Mouse (Mus musculus): ENCODE measurements around the gene B4galt1. TPM values are rescaled to one million over a fixed set of nuclear protein-coding genes. Genes with fewer than 3 reads are reported as not detected.

Gene B4galt1
- polyA plus RNA-seq, 1 experiment from 2014 or later = 60.6 TPM

DNA sequence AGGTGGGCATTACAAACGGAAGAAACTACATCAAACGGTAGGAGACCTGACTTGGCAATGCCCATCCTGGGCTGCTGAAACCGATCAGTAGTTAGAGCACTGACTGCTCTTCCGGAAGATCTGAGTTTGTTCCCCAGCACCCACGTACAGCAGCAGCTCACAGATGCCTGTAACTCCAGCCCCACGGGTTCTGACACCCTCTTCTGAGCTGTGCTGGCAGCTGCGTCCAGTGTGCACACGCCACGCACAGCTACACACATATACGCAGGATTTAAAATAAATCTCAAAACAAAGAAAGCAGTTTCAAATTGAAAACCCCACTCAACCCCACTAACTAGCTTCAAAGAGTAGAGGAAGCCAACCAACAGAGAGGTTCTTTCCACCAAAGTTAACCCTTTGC is 29.4 kb upstream of the B4galt1 start:
- Histone ChIP-seq H3K27me3 (ENCODE audit: control insufficient read depth, insufficient read depth, low read length) (no peaks in the 10 kb centered on the region), H3K4me3 (ENCODE audit: control insufficient read depth in 1 of 2, insufficient read depth in 1 of 2, low read depth in 1 of 2, low read length in 2 of 2) (no peak overlapping the region), H3K36me3 (ENCODE audit: control insufficient read depth, insufficient read depth, low read length) (no peaks in the 10 kb centered on the region), H3K4me1 (ENCODE audit: control insufficient read depth in 2 of 2, insufficient read depth in 2 of 2, low read length in 2 of 2) (0 out of 4 replicates have a peak, but pooled peaks cover 0 to 2% of the 10 kb centered on the region in 2 experiments), H3K27ac (replicated peaks in 1 of 2; ENCODE audit: control insufficient read depth in 1 of 2, insufficient read depth in 1 of 2, low read depth in 2 of 2, low read length in 2 of 2) (no peak overlapping the region), H3K9ac (ENCODE audit: low read length) (no peak overlapping the region), H3K9me3 (ENCODE audit: control insufficient read depth, low read length) (no peaks in the 10 kb centered on the region), H3K4me2 (ENCODE audit: low read length) (no peak overlapping the region)
- no peak for ATAC-seq (ENCODE audit: insufficient number of reproducible peaks, insufficient read depth, low FRiP score, low read depth)
- WGBS = 89% methylated on average over 10 of the region's 10 CpGs

DNA sequence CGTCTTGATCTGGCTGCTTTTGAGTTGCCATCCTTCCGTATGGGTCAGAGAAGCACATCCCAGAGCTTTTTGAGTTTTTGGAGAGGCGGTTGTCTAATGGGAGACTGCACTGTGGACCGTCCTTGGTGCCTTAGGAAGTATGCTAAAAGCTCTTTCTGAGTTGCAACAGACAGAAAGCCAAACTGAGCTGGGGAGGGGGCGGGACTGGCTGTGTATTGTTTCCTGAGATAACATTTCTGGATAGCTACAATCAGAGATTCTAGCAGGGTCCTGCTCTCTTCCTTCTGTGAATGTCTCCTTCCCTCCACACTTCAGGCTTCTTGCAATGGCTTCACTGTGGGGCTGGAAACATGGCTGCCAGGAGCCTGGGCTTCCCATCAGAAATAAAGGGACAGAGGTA is 23.7 kb upstream of the B4galt1 start:
- Histone ChIP-seq H3K9ac (ENCODE audit: low read length) (peak overlapping the region; percentile 39; the same call in 1 of the 2 replicates), H3K27ac (replicated peaks in 1 of 2; ENCODE audit: control insufficient read depth in 1 of 2, insufficient read depth in 1 of 2, low read depth in 2 of 2, low read length in 2 of 2) (peak overlapping the region; percentile 63 to 70), H3K4me3 (ENCODE audit: control insufficient read depth in 1 of 2, insufficient read depth in 1 of 2, low read depth in 1 of 2, low read length in 2 of 2) (no peak overlapping the region), H3K4me1 (ENCODE audit: control insufficient read depth in 2 of 2, insufficient read depth in 2 of 2, low read length in 2 of 2) (peaks cover 24 to 38% of the 10 kb centered on the region in 2 experiments), H3K27me3 (ENCODE audit: control insufficient read depth, insufficient read depth, low read length) (no peaks in the 10 kb centered on the region), H3K9me3 (ENCODE audit: control insufficient read depth, low read length) (no peaks in the 10 kb centered on the region), H3K4me2 (ENCODE audit: low read length) (peak overlapping the region; percentile 51), H3K36me3 (ENCODE audit: control insufficient read depth, insufficient read depth, low read length) (no peaks in the 10 kb centered on the region)
- no peak for ATAC-seq (ENCODE audit: insufficient number of reproducible peaks, insufficient read depth, low FRiP score, low read depth)
- WGBS = 64% methylated on average over 5 of the region's 5 CpGs

- H3K27me3 ChIP-seq (ENCODE audit: control insufficient read depth, insufficient read depth, low read length) = no peaks in the 10 kb centered on the region
- no peak overlapping the region for H3K4me3 ChIP-seq (ENCODE audit: control insufficient read depth in 1 of 2, insufficient read depth in 1 of 2, low read depth in 1 of 2, low read length in 2 of 2)
- peaks cover 24 to 38% of the 10 kb centered on the region in 2 experiments for H3K4me1 ChIP-seq (ENCODE audit: control insufficient read depth in 2 of 2, insufficient read depth in 2 of 2, low read length in 2 of 2)
- 9% methylated on average over 12 of the region's 12 CpGs for WGBS
- no peaks in the 10 kb centered on the region for H3K36me3 ChIP-seq (ENCODE audit: control insufficient read depth, insufficient read depth, low read length)
- peak overlapping the region; percentile 51 for H3K4me2 ChIP-seq (ENCODE audit: low read length)
- no peaks in the 10 kb centered on the region for H3K9me3 ChIP-seq (ENCODE audit: control insufficient read depth, low read length)
- peak overlapping the region; percentile 63 to 70 for H3K27ac ChIP-seq (replicated peaks in 1 of 2; ENCODE audit: control insufficient read depth in 1 of 2, insufficient read depth in 1 of 2, low read depth in 2 of 2, low read length in 2 of 2)
- peak; percentile 70 for ATAC-seq (ENCODE audit: insufficient number of reproducible peaks, insufficient read depth, low FRiP score, low read depth)
- peak overlapping the region; percentile 39; the same call in 1 of the 2 replicates for H3K9ac ChIP-seq (ENCODE audit: low read length)
Measured at GRCm38 (mm10) chr4:40876814-40877371, 23.1 kb upstream of the B4galt1 start.

GRCm38 (mm10) chr4:40875842-40876241 is 22.0 kb upstream of the B4galt1 start:
- Histone ChIP-seq H3K4me2 (ENCODE audit: low read length) (no peak overlapping the region), H3K27ac (replicated peaks in 1 of 2; ENCODE audit: control insufficient read depth in 1 of 2, insufficient read depth in 1 of 2, low read depth in 2 of 2, low read length in 2 of 2) (no peak overlapping the region), H3K27me3 (ENCODE audit: control insufficient read depth, insufficient read depth, low read length) (no peaks in the 10 kb centered on the region), H3K9me3 (ENCODE audit: control insufficient read depth, low read length) (no peaks in the 10 kb centered on the region), H3K4me3 (ENCODE audit: control insufficient read depth in 1 of 2, insufficient read depth in 1 of 2, low read depth in 1 of 2, low read length in 2 of 2) (no peak overlapping the region), H3K4me1 (ENCODE audit: control insufficient read depth in 2 of 2, insufficient read depth in 2 of 2, low read length in 2 of 2) (peaks cover 24 to 38% of the 10 kb centered on the region in 2 experiments), H3K36me3 (ENCODE audit: control insufficient read depth, insufficient read depth, low read length) (no peaks in the 10 kb centered on the region), H3K9ac (ENCODE audit: low read length) (no peak overlapping the region)
- ATAC-seq (ENCODE audit: insufficient number of reproducible peaks, insufficient read depth, low FRiP score, low read depth) = no peak
- 90% methylated on average over 20 of the region's 20 CpGs for WGBS

DNA sequence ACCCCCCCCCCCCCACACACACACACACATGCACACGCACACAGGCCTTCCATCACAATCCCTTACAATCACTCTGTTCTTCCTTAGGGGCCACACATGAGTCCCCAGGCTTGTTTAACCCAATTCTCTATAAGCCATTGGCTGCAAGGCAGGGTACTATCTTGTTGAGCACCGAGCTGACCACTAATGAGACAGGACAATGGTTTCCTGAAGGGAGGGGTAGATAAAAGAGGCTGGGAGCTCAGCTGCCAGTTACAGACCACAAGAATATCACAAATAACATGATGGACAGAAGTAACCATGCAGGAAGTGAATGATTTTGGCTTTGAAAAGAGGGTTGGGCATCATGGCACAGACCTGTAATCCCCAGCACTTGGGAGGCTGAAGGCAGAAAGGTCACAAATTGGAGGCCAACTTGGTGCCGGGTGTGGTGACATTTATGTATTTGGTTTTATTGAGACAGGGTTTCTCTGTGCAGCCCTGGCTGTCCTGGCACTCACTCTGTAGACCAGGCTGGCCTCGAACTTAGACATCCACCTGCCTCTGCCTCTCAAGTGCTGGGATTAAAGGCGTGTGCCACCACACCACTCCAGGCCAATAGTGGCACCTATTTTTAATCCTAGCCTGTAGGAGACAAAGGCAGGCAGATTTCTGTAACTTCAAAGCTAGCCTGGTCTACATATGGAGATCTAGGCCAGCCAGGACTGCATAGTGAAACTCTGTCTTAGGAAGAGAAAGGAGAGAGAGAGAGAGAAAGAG is 21.2 kb upstream of the B4galt1 start:
- ATAC-seq (ENCODE audit: insufficient number of reproducible peaks, insufficient read depth, low FRiP score, low read depth) = no peak
- WGBS = 71% methylated on average over 5 of the region's 5 CpGs
- Histone ChIP-seq H3K9ac (ENCODE audit: low read length) (no peak overlapping the region), H3K4me1 (ENCODE audit: control insufficient read depth in 2 of 2, insufficient read depth in 2 of 2, low read length in 2 of 2) (peaks cover 24 to 38% of the 10 kb centered on the region in 2 experiments), H3K27ac (replicated peaks in 1 of 2; ENCODE audit: control insufficient read depth in 1 of 2, insufficient read depth in 1 of 2, low read depth in 2 of 2, low read length in 2 of 2) (no peak overlapping the region), H3K27me3 (ENCODE audit: control insufficient read depth, insufficient read depth, low read length) (no peaks in the 10 kb centered on the region), H3K4me3 (ENCODE audit: control insufficient read depth in 1 of 2, insufficient read depth in 1 of 2, low read depth in 1 of 2, low read length in 2 of 2) (no peak overlapping the region), H3K4me2 (ENCODE audit: low read length) (no peak overlapping the region), H3K36me3 (ENCODE audit: control insufficient read depth, insufficient read depth, low read length) (no peaks in the 10 kb centered on the region), H3K9me3 (ENCODE audit: control insufficient read depth, low read length) (no peaks in the 10 kb centered on the region)

DNA sequence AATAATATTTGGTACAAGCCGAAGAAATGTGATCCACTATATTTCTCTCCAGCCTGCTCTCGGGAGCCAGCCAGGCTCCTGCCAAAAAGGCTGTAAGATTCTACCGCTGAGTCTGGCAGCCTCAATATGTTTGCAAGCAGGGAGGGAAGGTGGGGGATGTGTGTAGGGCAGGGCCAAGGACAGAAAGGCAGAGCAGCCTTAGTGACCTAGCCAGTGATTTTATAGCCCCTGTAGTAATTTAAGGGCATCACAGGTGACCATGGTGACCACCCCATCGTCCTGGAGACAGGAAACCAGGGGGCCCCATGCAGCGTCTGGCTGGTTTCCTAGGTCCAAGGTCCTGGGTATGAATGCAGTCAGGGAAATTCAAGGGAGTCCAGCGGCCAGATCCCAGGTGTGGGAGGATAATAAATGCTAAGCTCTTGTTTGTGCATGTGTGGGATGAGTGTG is 20.4 kb upstream of the B4galt1 start:
- Histone ChIP-seq H3K9me3 (ENCODE audit: control insufficient read depth, low read length) (no peaks in the 10 kb centered on the region), H3K27ac (replicated peaks in 1 of 2; ENCODE audit: control insufficient read depth in 1 of 2, insufficient read depth in 1 of 2, low read depth in 2 of 2, low read length in 2 of 2) (peak overlapping the region; percentile 19 to 84; a peak in 2 of 4 replicates), H3K4me3 (ENCODE audit: control insufficient read depth in 1 of 2, insufficient read depth in 1 of 2, low read depth in 1 of 2, low read length in 2 of 2) (no peak overlapping the region), H3K27me3 (ENCODE audit: control insufficient read depth, insufficient read depth, low read length) (no peaks in the 10 kb centered on the region), H3K9ac (ENCODE audit: low read length) (peak overlapping the region; percentile 56; the same call in 1 of the 2 replicates), H3K4me2 (ENCODE audit: low read length) (no peak overlapping the region; the same call in 1 of the 2 replicates), H3K4me1 (ENCODE audit: control insufficient read depth in 2 of 2, insufficient read depth in 2 of 2, low read length in 2 of 2) (peaks cover 24 to 38% of the 10 kb centered on the region in 2 experiments), H3K36me3 (ENCODE audit: control insufficient read depth, insufficient read depth, low read length) (no peaks in the 10 kb centered on the region)
- WGBS = 40% methylated on average over 6 of the region's 6 CpGs
- ATAC-seq (ENCODE audit: insufficient number of reproducible peaks, insufficient read depth, low FRiP score, low read depth) = no peak

DNA sequence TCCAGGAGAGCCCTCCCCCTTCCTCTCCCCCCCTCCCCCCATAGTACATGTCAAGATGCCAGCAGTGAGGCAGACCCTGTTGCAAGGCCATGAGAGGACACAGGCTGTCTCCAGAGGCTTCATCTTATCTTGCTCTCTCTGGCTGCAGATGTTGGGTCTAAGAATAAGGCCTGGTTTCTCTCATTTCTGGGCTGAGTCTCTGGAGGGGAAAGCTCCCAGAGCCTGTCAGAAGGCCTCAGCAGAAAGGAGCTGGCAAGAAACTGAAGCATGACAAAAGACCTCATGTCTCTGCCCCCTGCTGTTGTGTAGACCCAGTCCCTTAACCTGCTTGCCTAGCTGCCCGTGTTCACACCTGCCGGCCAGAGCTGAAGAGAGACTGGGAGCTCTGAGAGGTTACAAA is 19.5 kb upstream of the B4galt1 start:
- ATAC-seq (ENCODE audit: insufficient number of reproducible peaks, insufficient read depth, low FRiP score, low read depth) = no peak
- no peaks in the 10 kb centered on the region for H3K9me3 ChIP-seq (ENCODE audit: control insufficient read depth, low read length)
- peaks cover 29 to 46% of the 10 kb centered on the region in 2 experiments for H3K4me1 ChIP-seq (ENCODE audit: control insufficient read depth in 2 of 2, insufficient read depth in 2 of 2, low read length in 2 of 2)
- no peaks in the 10 kb centered on the region for H3K27me3 ChIP-seq (ENCODE audit: control insufficient read depth, insufficient read depth, low read length)
- H3K4me3 ChIP-seq (ENCODE audit: control insufficient read depth in 1 of 2, insufficient read depth in 1 of 2, low read depth in 1 of 2, low read length in 2 of 2) = no peak overlapping the region
- no peaks in the 10 kb centered on the region for H3K36me3 ChIP-seq (ENCODE audit: control insufficient read depth, insufficient read depth, low read length)
- peak overlapping the region; percentile 56; the same call in 1 of the 2 replicates for H3K9ac ChIP-seq (ENCODE audit: low read length)
- H3K4me2 ChIP-seq (ENCODE audit: low read length) = no peak overlapping the region
- H3K27ac ChIP-seq (replicated peaks in 1 of 2; ENCODE audit: control insufficient read depth in 1 of 2, insufficient read depth in 1 of 2, low read depth in 2 of 2, low read length in 2 of 2) = peak overlapping the region; percentile 64 to 84
- WGBS = 47% methylated on average over 2 of the region's 2 CpGs

Data from heart, embryonic 14.5 days (tissue).